Mouse (Mus musculus) MEL (cell line): Measurements from ENCODE around the gene Thsd7b.

Source experiments
- CHD2 ChIP-seq: IDR thresholded peaks from 2 replicates; pipeline ENCODE4 v1.6.1; 2011; ENCODE audit warnings: low read length, improper control_type of control experiment
- CTCF ChIP-seq, 3 experiments: IDR thresholded peaks in 2 of 3; conservative IDR thresholded peaks in 1 of 3; 2 replicates each; pipeline ENCODE4 v1.5.1; 2011 to 2012; ENCODE audit warnings: low read length in 3 of 3, low read depth in 2 of 3, mild to moderate bottlenecking in 2 of 3, improper control_type of control experiment in 1 of 3, inconsistent platforms in 1 of 3, mixed read lengths in 1 of 3, moderate library complexity in 1 of 3; ENCODE audit not compliant: control insufficient read depth in 1 of 3, insufficient read depth in 1 of 3, poor library complexity in 1 of 3, severe bottlenecking in 1 of 3
- UBTF ChIP-seq: IDR thresholded peaks from 2 replicates; pipeline ENCODE4 v1.6.1; 2012; ENCODE audit warnings: low read depth, mild to moderate bottlenecking, inconsistent platforms, low read length, improper control_type of control experiment, moderate library complexity, borderline replicate concordance; ENCODE audit not compliant: insufficient read depth
- USF1 ChIP-seq: IDR thresholded peaks from 2 replicates; pipeline ENCODE4 v1.6.1; 2014; ENCODE audit warnings: low read depth, mild to moderate bottlenecking, inconsistent platforms, low read length, improper control_type of control experiment, moderate library complexity
- USF2 ChIP-seq, 2 experiments: IDR thresholded peaks; 2 replicates each; pipeline ENCODE4 v1.6.1; 2011 to 2012; ENCODE audit warnings: improper control_type of control experiment in 2 of 2, low read length in 2 of 2, borderline replicate concordance in 1 of 2, inconsistent platforms in 1 of 2, low read depth in 1 of 2, mild to moderate bottlenecking in 1 of 2; ENCODE audit not compliant: insufficient read depth in 1 of 2
- ZMIZ1 ChIP-seq: IDR thresholded peaks from 2 replicates; pipeline ENCODE4 v1.6.1; 2012; ENCODE audit warnings: low read depth, mild to moderate bottlenecking, inconsistent platforms, low read length, improper control_type of control experiment, moderate library complexity

DNA sequence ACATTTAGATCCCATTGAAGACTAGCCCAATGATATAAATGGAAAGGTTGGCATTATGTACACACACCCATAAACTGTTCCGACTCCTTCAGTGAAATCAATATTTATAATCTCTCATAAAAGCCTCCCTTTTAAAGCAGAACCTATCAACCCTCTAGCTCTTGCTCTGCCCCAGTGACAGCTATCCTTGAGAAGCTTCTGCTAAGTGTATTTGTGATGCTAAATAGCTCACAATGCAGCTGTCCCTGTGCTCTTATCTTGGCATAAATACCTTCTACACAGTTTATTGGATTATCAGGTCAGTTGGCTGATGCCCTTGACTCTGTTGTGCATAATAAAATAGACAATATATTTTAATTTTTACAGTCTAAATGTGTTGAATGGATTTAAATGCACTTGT is 682.4 kb downstream of the Thsd7b start:
- TF ChIP-seq USF1 (no peak), CHD2 (no peak), CTCF (IDR thresholded peaks at IDR 0.05 in 2 of 3, conservative IDR thresholded peaks at IDR 0.05 in 1 of 3; ENCODE audit: control insufficient read depth in 1 of 3, insufficient read depth in 1 of 3, low read depth in 2 of 3, low read length in 3 of 3, poor library complexity in 1 of 3, severe bottlenecking in 1 of 3) (no peak), ZMIZ1 (no peak), UBTF (no peak), USF2 (IDR thresholded peaks at IDR 0.05; ENCODE audit: borderline replicate concordance in 1 of 2, insufficient read depth in 1 of 2, low read depth in 1 of 2, low read length in 2 of 2) (no peak)
